Mouse (Mus musculus) hindbrain, embryonic 16.5 days (tissue): ENCODE measurements around the gene Pygb. TPM values are rescaled to one million over a fixed set of nuclear protein-coding genes. Genes with fewer than 3 reads are reported as not detected.

Experiments used
- ATAC-seq: fragments of 200-750 bp; cut with Nextera tagmentation; 2 replicates; pipeline ENCODE4 v1.8.0; 2017; ENCODE audit warnings: moderate TSS enrichment, moderate library complexity
- H3K27ac ChIP-seq: fragments of 300-500 bp; sonication (generic); 2 replicates; pipeline ENCODE4 v1.5.1; 2014; ENCODE audit warnings: low read depth, mild to moderate bottlenecking, control low read depth, low read length, moderate library complexity
- H3K27me3 ChIP-seq: fragments of 300-500 bp; sonication (generic); replicated peaks from 2 replicates; pipeline ENCODE4 v1.6.1; 2014; ENCODE audit warnings: low read length; ENCODE audit not compliant: control insufficient read depth, insufficient read depth
- H3K36me3 ChIP-seq: fragments of 300-500 bp; sonication (generic); 2 replicates; pipeline ENCODE4 v1.6.1; 2014; ENCODE audit warnings: mild to moderate bottlenecking, low read length, moderate library complexity, mixed read lengths; ENCODE audit not compliant: control insufficient read depth, insufficient read depth
- H3K4me1 ChIP-seq: fragments of 300-500 bp; sonication (generic); 2 replicates; pipeline ENCODE4 v1.6.1; 2014; ENCODE audit warnings: low read depth, low read length; ENCODE audit not compliant: control insufficient read depth, insufficient read depth
- H3K4me2 ChIP-seq: fragments of 300-500 bp; sonication (generic); 2 replicates; pipeline ENCODE4 v1.6.1; 2014; ENCODE audit warnings: mild to moderate bottlenecking, low read length, control low read depth, moderate library complexity
- H3K4me3 ChIP-seq: fragments of 300-500 bp; sonication (generic); 2 replicates; pipeline ENCODE4 v1.5.1; 2014; ENCODE audit warnings: mild to moderate bottlenecking, low read length, control low read depth, moderate library complexity
- H3K9ac ChIP-seq: fragments of 300-500 bp; sonication (generic); 2 replicates; pipeline ENCODE4 v1.6.1; 2014; ENCODE audit warnings: low read depth, mild to moderate bottlenecking, control low read depth, low read length, moderate library complexity
- H3K9me3 ChIP-seq: fragments of 300-500 bp; sonication (generic); 2 replicates; pipeline ENCODE4 v1.6.1; 2014; ENCODE audit warnings: mild to moderate bottlenecking, low read length, moderate library complexity; ENCODE audit not compliant: control insufficient read depth
- WGBS: fragments of 180-500 bp; shearing (Covaris S2); extraction: QIAGEN DNeasy Blood & Tissue Kit; methylation state at CpG from one replicate; pipeline ENCODE4 v1.1.7; 2014; 5-methylcytosine and 5-hydroxymethylcytosine counted together
- polyA plus RNA-seq: library from polyadenylated mRNA; unstranded; fragments of >200 nt; fragmentation: Nextera tagmentation; extraction: Ambion mirVana; gene quantifications from 2 replicates; pipeline ENCODE4 v1.2.1, GENCODE M21; 2015

Pygb gene
- polyA plus RNA-seq, 1 experiment from 2014 or later, result 179 TPM

- no peaks in the 10 kb centered on the region for H3K27me3 ChIP-seq
- 93% methylated on average over 3 of the region's 3 CpGs for WGBS
- no peak overlapping the region for H3K27ac ChIP-seq
- H3K4me1 ChIP-seq, result peaks cover 8% of the 10 kb centered on the region
- H3K9ac ChIP-seq, result no peak overlapping the region
- H3K9me3 ChIP-seq, result no peaks in the 10 kb centered on the region
- ATAC-seq, result no peak
- H3K4me3 ChIP-seq, result no peak overlapping the region
- H3K4me2 ChIP-seq, result no peak overlapping the region
- H3K36me3 ChIP-seq, result peaks cover 23% of the 10 kb centered on the region
Observed at GRCm38 (mm10) chr2:150755016-150755415, 31.5 kb upstream of the Pygb start.

- no peaks in the 10 kb centered on the region for H3K27me3 ChIP-seq
- no peak overlapping the region for H3K9ac ChIP-seq
- no peak overlapping the region for H3K4me3 ChIP-seq
- ATAC-seq, result no peak
- H3K4me2 ChIP-seq, result no peak overlapping the region
- H3K4me1 ChIP-seq, result no peaks in the 10 kb centered on the region
- H3K36me3 ChIP-seq, result peaks cover 21% of the 10 kb centered on the region
- 84% methylated on average over 7 of the region's 7 CpGs for WGBS
- no peak overlapping the region for H3K27ac ChIP-seq
- H3K9me3 ChIP-seq, result no peaks in the 10 kb centered on the region
Observed at GRCm38 (mm10) chr2:150761476-150761875, 25.1 kb upstream of the Pygb start.

- ATAC-seq, result peak; percentile 93
- Histone ChIP-seq H3K4me1 (peaks cover 5% of the 10 kb centered on the region; the same call in 1 of the 2 replicates), H3K9ac (no peak overlapping the region), H3K4me2 (no peak overlapping the region), H3K4me3 (no peak overlapping the region), H3K36me3 (peaks cover 21% of the 10 kb centered on the region), H3K27ac (peak overlapping the region; percentile 71), H3K9me3 (no peaks in the 10 kb centered on the region), H3K27me3 (no peaks in the 10 kb centered on the region)
- WGBS, result 61% methylated on average over 2 of the region's 2 CpGs
Observed at GRCm38 (mm10) chr2:150765619-150766018, 20.9 kb upstream of the Pygb start.

- no peak overlapping the region for H3K4me2 ChIP-seq
- H3K4me3 ChIP-seq, result no peak overlapping the region
- H3K9ac ChIP-seq, result no peak overlapping the region
- H3K4me1 ChIP-seq, result peaks cover 7% of the 10 kb centered on the region; the same call in 1 of the 2 replicates
- no peaks in the 10 kb centered on the region for H3K9me3 ChIP-seq
- 84% methylated on average over 4 of the region's 4 CpGs for WGBS
- 0 out of 2 replicates have a peak overlapping the region, but pooled peaks have one; percentile 41 for H3K27ac ChIP-seq
- H3K27me3 ChIP-seq, result no peaks in the 10 kb centered on the region
- ATAC-seq, result no peak
- peaks cover 18% of the 10 kb centered on the region for H3K36me3 ChIP-seq
Observed at GRCm38 (mm10) chr2:150766083-150766862, 20.3 kb upstream of the Pygb start.

- H3K9me3 ChIP-seq, result no peaks in the 10 kb centered on the region
- peaks cover 10% of the 10 kb centered on the region for H3K4me1 ChIP-seq
- H3K4me3 ChIP-seq, result no peak overlapping the region
- no peak for ATAC-seq
- no peak overlapping the region for H3K4me2 ChIP-seq
- H3K27ac ChIP-seq, result no peak overlapping the region
- H3K27me3 ChIP-seq, result no peaks in the 10 kb centered on the region
- 80% methylated on average over 1 of the region's 1 CpGs for WGBS
- peaks cover 18% of the 10 kb centered on the region for H3K36me3 ChIP-seq
- H3K9ac ChIP-seq, result no peak overlapping the region
Observed at GRCm38 (mm10) chr2:150768678-150769077, 17.9 kb upstream of the Pygb start.

GRCm38 (mm10) chr2:150770747-150771146, 15.8 kb upstream of the Pygb start:
- Histone ChIP-seq H3K4me3 (no peak overlapping the region), H3K9ac (no peak overlapping the region), H3K36me3 (peaks cover 16% of the 10 kb centered on the region), H3K27ac (peak overlapping the region; percentile 32), H3K9me3 (no peaks in the 10 kb centered on the region), H3K27me3 (no peaks in the 10 kb centered on the region), H3K4me1 (peaks cover 10% of the 10 kb centered on the region), H3K4me2 (no peak overlapping the region)
- peak; percentile 80 for ATAC-seq
- 45% methylated on average over 1 of the region's 1 CpGs for WGBS

GRCm38 (mm10) chr2:150771169-150771568, 15.4 kb upstream of the Pygb start:
- no peaks in the 10 kb centered on the region for H3K27me3 ChIP-seq
- no peak overlapping the region for H3K4me2 ChIP-seq
- whole genome bisulfite sequencing, result 79% methylated on average over 6 of the region's 6 CpGs
- H3K36me3 ChIP-seq, result peaks cover 16% of the 10 kb centered on the region
- no peak overlapping the region; the same call in 1 of the 2 replicates for H3K27ac ChIP-seq
- no peak overlapping the region for H3K9ac ChIP-seq
- peaks cover 10% of the 10 kb centered on the region for H3K4me1 ChIP-seq
- no peak for ATAC-seq
- H3K4me3 ChIP-seq, result no peak overlapping the region
- H3K9me3 ChIP-seq, result no peaks in the 10 kb centered on the region

GRCm38 (mm10) chr2:150771996-150772395, 14.5 kb upstream of the Pygb start:
- no peaks in the 10 kb centered on the region for H3K9me3 ChIP-seq
- no peaks in the 10 kb centered on the region for H3K27me3 ChIP-seq
- peaks cover 10% of the 10 kb centered on the region for H3K4me1 ChIP-seq
- no peak overlapping the region for H3K4me2 ChIP-seq
- H3K9ac ChIP-seq, result no peak overlapping the region
- no peak overlapping the region for H3K4me3 ChIP-seq
- ATAC-seq, result no peak
- H3K36me3 ChIP-seq, result peaks cover 10% of the 10 kb centered on the region
- H3K27ac ChIP-seq, result no peak overlapping the region
- 90% methylated on average over 8 of the region's 8 CpGs for WGBS

GRCm38 (mm10) chr2:150772466-150773119, 13.9 kb upstream of the Pygb start:
- H3K27ac ChIP-seq, result no peak overlapping the region; the same call in 1 of the 2 replicates
- ATAC-seq, result peak; percentile 56; the same call in 1 of the 2 replicates
- 64% methylated on average over 10 of the region's 10 CpGs for WGBS
- peaks cover 8% of the 10 kb centered on the region for H3K36me3 ChIP-seq
- H3K27me3 ChIP-seq, result no peaks in the 10 kb centered on the region
- H3K4me1 ChIP-seq, result peaks cover 10% of the 10 kb centered on the region
- no peaks in the 10 kb centered on the region for H3K9me3 ChIP-seq
- H3K9ac ChIP-seq, result no peak overlapping the region
- H3K4me2 ChIP-seq, result no peak overlapping the region
- H3K4me3 ChIP-seq, result no peak overlapping the region
